Mouse (Mus musculus) heart, embryonic 11.5 days (tissue): Measurements from ENCODE around the gene Atcay. TPM values are rescaled to one million over a fixed set of nuclear protein-coding genes. Genes with fewer than 3 reads are reported as not detected.

ENCODE experiments used
- ATAC-seq: fragments of 200-750 bp; cut with Nextera tagmentation; replicated peaks from 2 replicates; pipeline ENCODE4 v1.8.0; 2017; ENCODE audit warnings: moderate library complexity; ENCODE audit not compliant: insufficient number of reproducible peaks, low FRiP score, low TSS enrichment
- H3K27ac ChIP-seq: fragments of 300-500 bp; sonication (generic); 2 replicates; pipeline ENCODE4 v1.5.1; 2014; ENCODE audit warnings: mild to moderate bottlenecking, low read depth, low read length
- H3K27me3 ChIP-seq: fragments of 300-500 bp; sonication (generic); 2 replicates; pipeline ENCODE4 v1.6.1; 2014; ENCODE audit warnings: mild to moderate bottlenecking, low read length, mixed read lengths; ENCODE audit not compliant: control insufficient read depth, insufficient read depth
- H3K36me3 ChIP-seq: fragments of 300-500 bp; sonication (generic); 2 replicates; pipeline ENCODE4 v1.6.1; 2014; ENCODE audit warnings: mild to moderate bottlenecking, low read length, moderate library complexity, mixed read lengths; ENCODE audit not compliant: control insufficient read depth, insufficient read depth
- H3K4me1 ChIP-seq: fragments of 300-500 bp; sonication (generic); 2 replicates; pipeline ENCODE4 v1.6.1; 2014; ENCODE audit warnings: low read length; ENCODE audit not compliant: control insufficient read depth, insufficient read depth
- H3K4me2 ChIP-seq: fragments of 300-500 bp; sonication (generic); 2 replicates; pipeline ENCODE4 v1.6.1; 2014; ENCODE audit warnings: mild to moderate bottlenecking, moderate library complexity
- H3K4me3 ChIP-seq: fragments of 300-500 bp; sonication (generic); 2 replicates; pipeline ENCODE4 v1.5.1; 2014; ENCODE audit warnings: low read depth, low read length
- H3K9ac ChIP-seq: fragments of 300-500 bp; sonication (generic); 2 replicates; pipeline ENCODE4 v1.6.1; 2014; ENCODE audit warnings: mild to moderate bottlenecking, low read depth, low read length, moderate library complexity
- H3K9me3 ChIP-seq: fragments of 300-500 bp; sonication (generic); replicated peaks from 2 replicates; pipeline ENCODE4 v1.6.1; 2016; ENCODE audit warnings: low read length; ENCODE audit not compliant: control insufficient read depth
- WGBS: fragments of 180-500 bp; shearing (Covaris S2); extraction: QIAGEN DNeasy Blood & Tissue Kit; methylation state at CpG from one replicate; pipeline ENCODE4 v1.1.7; 2014; ENCODE audit not compliant: insufficient replicate concordance; 5-methylcytosine and 5-hydroxymethylcytosine counted together
- polyA plus RNA-seq: library from polyadenylated mRNA; unstranded; fragments of >200 nt; fragmentation: Nextera tagmentation; extraction: Ambion mirVana; gene quantifications from 2 replicates; pipeline ENCODE4 v1.2.1, GENCODE M21; 2014

Atcay gene
- polyA plus RNA-seq, 1 experiment from 2014 or later = 0.60 TPM

GRCm38 (mm10) chr10:81249442-81249841 lies 18.8 kb upstream of the Atcay start:
- Histone ChIP-seq H3K27ac (no peak overlapping the region), H3K4me2 (no peak overlapping the region), H3K9me3 (no peaks in the 10 kb centered on the region), H3K27me3 (peaks cover 38% of the 10 kb centered on the region), H3K4me3 (no peak overlapping the region), H3K36me3 (no peaks in the 10 kb centered on the region), H3K9ac (no peak overlapping the region), H3K4me1 (0 out of 2 replicates have a peak, but pooled peaks cover 3% of the 10 kb centered on the region)
- 74% methylated on average over 8 of the region's 8 CpGs for WGBS
- ATAC-seq = no peak

GRCm38 (mm10) chr10:81247804-81248203 lies 17.2 kb upstream of the Atcay start:
- Histone ChIP-seq H3K4me2 (no peak overlapping the region), H3K9me3 (no peaks in the 10 kb centered on the region), H3K4me3 (no peak overlapping the region), H3K36me3 (no peaks in the 10 kb centered on the region), H3K27ac (no peak overlapping the region), H3K27me3 (peaks cover 31% of the 10 kb centered on the region), H3K9ac (no peak overlapping the region), H3K4me1 (no peaks in the 10 kb centered on the region)
- no peak for ATAC-seq
- WGBS = 88% methylated on average over 2 of the region's 2 CpGs

- WGBS = 86% methylated on average over 6 of the region's 6 CpGs
- Histone ChIP-seq H3K27ac (no peak overlapping the region), H3K4me3 (no peak overlapping the region), H3K36me3 (no peaks in the 10 kb centered on the region), H3K9ac (no peak overlapping the region), H3K4me2 (no peak overlapping the region), H3K9me3 (no peaks in the 10 kb centered on the region), H3K27me3 (peaks cover 32% of the 10 kb centered on the region), H3K4me1 (peaks cover under 1% of the 10 kb centered on the region)
- no peak for ATAC-seq
Measured at GRCm38 (mm10) chr10:81245166-81245565, 14.5 kb upstream of the Atcay start.

GRCm38 (mm10) chr10:81244595-81244994 lies 14.0 kb upstream of the Atcay start:
- ATAC-seq = no peak
- Histone ChIP-seq H3K36me3 (no peaks in the 10 kb centered on the region), H3K4me3 (no peak overlapping the region), H3K9me3 (no peaks in the 10 kb centered on the region), H3K27me3 (peaks cover 37% of the 10 kb centered on the region), H3K4me1 (peaks cover 5% of the 10 kb centered on the region), H3K27ac (no peak overlapping the region), H3K4me2 (no peak overlapping the region), H3K9ac (no peak overlapping the region)
- WGBS = 15% methylated on average over 17 of the region's 17 CpGs

- no peaks in the 10 kb centered on the region for H3K36me3 ChIP-seq
- no peak overlapping the region for H3K9ac ChIP-seq
- no peak for ATAC-seq
- WGBS = 64% methylated on average over 4 of the region's 4 CpGs
- H3K9me3 ChIP-seq = no peaks in the 10 kb centered on the region
- peaks cover 42% of the 10 kb centered on the region for H3K27me3 ChIP-seq
- H3K4me2 ChIP-seq = no peak overlapping the region
- no peak overlapping the region for H3K27ac ChIP-seq
- no peak overlapping the region for H3K4me3 ChIP-seq
- H3K4me1 ChIP-seq = peaks cover 5% of the 10 kb centered on the region
Measured at GRCm38 (mm10) chr10:81244146-81244545, 13.5 kb upstream of the Atcay start.

- WGBS = 82% methylated on average over 16 of the region's 16 CpGs
- no peak for ATAC-seq
- Histone ChIP-seq H3K36me3 (no peaks in the 10 kb centered on the region), H3K4me3 (no peak overlapping the region), H3K9ac (no peak overlapping the region), H3K9me3 (no peaks in the 10 kb centered on the region), H3K4me1 (peaks cover 5% of the 10 kb centered on the region), H3K4me2 (no peak overlapping the region), H3K27me3 (peaks cover 53% of the 10 kb centered on the region), H3K27ac (no peak overlapping the region)
Measured at GRCm38 (mm10) chr10:81242021-81242420, 11.4 kb upstream of the Atcay start.

GRCm38 (mm10) chr10:81240876-81241275 lies 10.2 kb upstream of the Atcay start:
- H3K36me3 ChIP-seq = no peaks in the 10 kb centered on the region
- no peak overlapping the region for H3K4me2 ChIP-seq
- H3K9me3 ChIP-seq = no peaks in the 10 kb centered on the region
- 25% methylated on average over 13 of the region's 13 CpGs for WGBS
- no peak overlapping the region for H3K27ac ChIP-seq
- no peak for ATAC-seq
- peaks cover 57% of the 10 kb centered on the region for H3K27me3 ChIP-seq
- H3K4me3 ChIP-seq = no peak overlapping the region
- H3K4me1 ChIP-seq = peaks cover 5% of the 10 kb centered on the region
- no peak overlapping the region for H3K9ac ChIP-seq

- no peak for ATAC-seq
- WGBS = 68% methylated on average over 2 of the region's 2 CpGs
Measured at GRCm38 (mm10) chr10:81238618-81239017, 8.0 kb upstream of the Atcay start.

GRCm38 (mm10) chr10:81236471-81237268 lies 6.0 kb upstream of the Atcay start:
- no peaks in the 10 kb centered on the region for H3K36me3 ChIP-seq
- no peak overlapping the region for H3K4me3 ChIP-seq
- no peak overlapping the region for H3K27ac ChIP-seq
- no peaks in the 10 kb centered on the region for H3K9me3 ChIP-seq
- WGBS = 79% methylated on average over 12 of the region's 12 CpGs
- ATAC-seq = no peak
- H3K4me2 ChIP-seq = no peak overlapping the region
- peaks cover 40% of the 10 kb centered on the region for H3K27me3 ChIP-seq
- no peak overlapping the region for H3K9ac ChIP-seq
- peaks cover 8% of the 10 kb centered on the region for H3K4me1 ChIP-seq

More at GRCm38 (mm10) chr10:81238618-81239017, 8.0 kb upstream of the Atcay start:
- no peaks in the 10 kb centered on the region for H3K36me3 ChIP-seq
- peaks cover 5% of the 10 kb centered on the region for H3K4me1 ChIP-seq
- no peak overlapping the region for H3K9ac ChIP-seq
- peaks cover 55% of the 10 kb centered on the region for H3K27me3 ChIP-seq
- H3K4me3 ChIP-seq = no peak overlapping the region
- no peak overlapping the region for H3K27ac ChIP-seq
- no peaks in the 10 kb centered on the region for H3K9me3 ChIP-seq
- no peak overlapping the region for H3K4me2 ChIP-seq
